Mouse (Mus musculus): ENCODE results near the gene Frmd5. TPM values are rescaled to one million over a fixed set of nuclear protein-coding genes. Genes with fewer than 3 reads are reported as not detected.

Frmd5 gene
- polyA plus RNA-seq, 1 experiment from 2014 or later = 26.6 TPM

- Histone ChIP-seq H3K27ac (ENCODE audit: low read depth, low read length) (no peak overlapping the region), H3K9ac (ENCODE audit: low read length) (no peak overlapping the region), H3K9me3 (ENCODE audit: control insufficient read depth, low read length) (no peaks in the 10 kb centered on the region), H3K36me3 (ENCODE audit: control insufficient read depth, insufficient read depth, low read length) (no peaks in the 10 kb centered on the region), H3K4me3 (ENCODE audit: low read depth, low read length) (no peak overlapping the region), H3K27me3 (ENCODE audit: control insufficient read depth, insufficient read depth, low read length) (no peaks in the 10 kb centered on the region), H3K4me1 (replicated peaks; ENCODE audit: control insufficient read depth, insufficient read depth, low read length) (no peaks in the 10 kb centered on the region), H3K4me2 (ENCODE audit: low read depth, low read length, severe bottlenecking) (no peak overlapping the region)
- DNase-seq (ENCODE audit: low spot score) (no peak), ATAC-seq (replicated peaks; ENCODE audit: low FRiP score) (no peak)
- WGBS = 81% methylated on average over 8 of the region's 8 CpGs
Measured at GRCm38 (mm10) chr2:121723796-121724195, 83.1 kb downstream of the Frmd5 start.

GRCm38 (mm10) chr2:121719000-121719399 lies 87.9 kb downstream of the Frmd5 start:
- ATAC-seq (replicated peaks; ENCODE audit: low FRiP score) (no peak), DNase-seq (ENCODE audit: low spot score) (no peak)
- Histone ChIP-seq H3K27me3 (ENCODE audit: control insufficient read depth, insufficient read depth, low read length) (no peaks in the 10 kb centered on the region), H3K9me3 (ENCODE audit: control insufficient read depth, low read length) (no peaks in the 10 kb centered on the region), H3K36me3 (ENCODE audit: control insufficient read depth, insufficient read depth, low read length) (no peaks in the 10 kb centered on the region), H3K4me3 (ENCODE audit: low read depth, low read length) (no peak overlapping the region), H3K4me1 (replicated peaks; ENCODE audit: control insufficient read depth, insufficient read depth, low read length) (no peaks in the 10 kb centered on the region), H3K4me2 (ENCODE audit: low read depth, low read length, severe bottlenecking) (no peak overlapping the region), H3K9ac (ENCODE audit: low read length) (no peak overlapping the region), H3K27ac (ENCODE audit: low read depth, low read length) (no peak overlapping the region)
- 78% methylated on average over 6 of the region's 6 CpGs for WGBS

GRCm38 (mm10) chr2:121717133-121717532 lies 89.8 kb downstream of the Frmd5 start:
- Histone ChIP-seq H3K4me1 (replicated peaks; ENCODE audit: control insufficient read depth, insufficient read depth, low read length) (no peaks in the 10 kb centered on the region), H3K9ac (ENCODE audit: low read length) (no peak overlapping the region), H3K9me3 (ENCODE audit: control insufficient read depth, low read length) (no peaks in the 10 kb centered on the region), H3K36me3 (ENCODE audit: control insufficient read depth, insufficient read depth, low read length) (no peaks in the 10 kb centered on the region), H3K27me3 (ENCODE audit: control insufficient read depth, insufficient read depth, low read length) (no peaks in the 10 kb centered on the region), H3K27ac (ENCODE audit: low read depth, low read length) (no peak overlapping the region), H3K4me2 (ENCODE audit: low read depth, low read length, severe bottlenecking) (no peak overlapping the region), H3K4me3 (ENCODE audit: low read depth, low read length) (no peak overlapping the region)
- ATAC-seq (replicated peaks; ENCODE audit: low FRiP score) = no peak
- DNase-seq (ENCODE audit: low spot score) = no peak
- 69% methylated on average over 3 of the region's 3 CpGs for WGBS

GRCm38 (mm10) chr2:121713567-121713966 lies 93.3 kb downstream of the Frmd5 start:
- Histone ChIP-seq H3K9ac (ENCODE audit: low read length) (no peak overlapping the region), H3K27me3 (ENCODE audit: control insufficient read depth, insufficient read depth, low read length) (no peaks in the 10 kb centered on the region), H3K4me3 (ENCODE audit: low read depth, low read length) (no peak overlapping the region), H3K27ac (ENCODE audit: low read depth, low read length) (no peak overlapping the region), H3K9me3 (ENCODE audit: control insufficient read depth, low read length) (no peaks in the 10 kb centered on the region), H3K36me3 (ENCODE audit: control insufficient read depth, insufficient read depth, low read length) (no peaks in the 10 kb centered on the region), H3K4me1 (replicated peaks; ENCODE audit: control insufficient read depth, insufficient read depth, low read length) (0 out of 2 replicates have a peak, but pooled peaks cover 1% of the 10 kb centered on the region), H3K4me2 (ENCODE audit: low read depth, low read length, severe bottlenecking) (no peak overlapping the region)
- ATAC-seq (replicated peaks; ENCODE audit: low FRiP score) (no peak), DNase-seq (ENCODE audit: low spot score) (no peak)
- 90% methylated on average over 4 of the region's 4 CpGs for WGBS

GRCm38 (mm10) chr2:121711748-121712384 lies 95.0 kb downstream of the Frmd5 start:
- no peak overlapping the region for H3K27ac ChIP-seq (ENCODE audit: low read depth, low read length)
- no peak overlapping the region for H3K4me3 ChIP-seq (ENCODE audit: low read depth, low read length)
- ATAC-seq (replicated peaks; ENCODE audit: low FRiP score) (no peak), DNase-seq (ENCODE audit: low spot score) (no peak)
- H3K4me1 ChIP-seq (replicated peaks; ENCODE audit: control insufficient read depth, insufficient read depth, low read length) = 0 out of 2 replicates have a peak, but pooled peaks cover 1% of the 10 kb centered on the region
- no peaks in the 10 kb centered on the region for H3K36me3 ChIP-seq (ENCODE audit: control insufficient read depth, insufficient read depth, low read length)
- 33% methylated on average over 9 of the region's 9 CpGs for WGBS
- no peaks in the 10 kb centered on the region for H3K9me3 ChIP-seq (ENCODE audit: control insufficient read depth, low read length)
- no peaks in the 10 kb centered on the region for H3K27me3 ChIP-seq (ENCODE audit: control insufficient read depth, insufficient read depth, low read length)
- no peak overlapping the region for H3K9ac ChIP-seq (ENCODE audit: low read length)
- H3K4me2 ChIP-seq (ENCODE audit: low read depth, low read length, severe bottlenecking) = no peak overlapping the region

- Histone ChIP-seq H3K4me2 (ENCODE audit: low read depth, low read length, severe bottlenecking) (no peak overlapping the region), H3K4me3 (ENCODE audit: low read depth, low read length) (no peak overlapping the region), H3K9me3 (ENCODE audit: control insufficient read depth, low read length) (no peaks in the 10 kb centered on the region), H3K9ac (ENCODE audit: low read length) (no peak overlapping the region), H3K27ac (ENCODE audit: low read depth, low read length) (no peak overlapping the region), H3K4me1 (replicated peaks; ENCODE audit: control insufficient read depth, insufficient read depth, low read length) (0 out of 2 replicates have a peak, but pooled peaks cover 1% of the 10 kb centered on the region), H3K27me3 (ENCODE audit: control insufficient read depth, insufficient read depth, low read length) (no peaks in the 10 kb centered on the region), H3K36me3 (ENCODE audit: control insufficient read depth, insufficient read depth, low read length) (no peaks in the 10 kb centered on the region)
- 86% methylated on average over 4 of the region's 4 CpGs for WGBS
- DNase-seq (ENCODE audit: low spot score) = no peak
- ATAC-seq (replicated peaks; ENCODE audit: low FRiP score) = no peak
Measured at GRCm38 (mm10) chr2:121709096-121709495, 97.8 kb downstream of the Frmd5 start.

GRCm38 (mm10) chr2:121707461-121707860 lies 99.4 kb downstream of the Frmd5 start:
- H3K27ac ChIP-seq (ENCODE audit: low read depth, low read length) = no peak overlapping the region
- no peak for ATAC-seq (replicated peaks; ENCODE audit: low FRiP score)
- H3K9me3 ChIP-seq (ENCODE audit: control insufficient read depth, low read length) = no peaks in the 10 kb centered on the region
- WGBS = 83% methylated on average over 5 of the region's 5 CpGs
- no peak overlapping the region for H3K9ac ChIP-seq (ENCODE audit: low read length)
- H3K4me3 ChIP-seq (ENCODE audit: low read depth, low read length) = no peak overlapping the region
- H3K27me3 ChIP-seq (ENCODE audit: control insufficient read depth, insufficient read depth, low read length) = no peaks in the 10 kb centered on the region
- 0 out of 2 replicates have a peak, but pooled peaks cover 1% of the 10 kb centered on the region for H3K4me1 ChIP-seq (replicated peaks; ENCODE audit: control insufficient read depth, insufficient read depth, low read length)
- H3K36me3 ChIP-seq (ENCODE audit: control insufficient read depth, insufficient read depth, low read length) = no peaks in the 10 kb centered on the region
- no peak overlapping the region for H3K4me2 ChIP-seq (ENCODE audit: low read depth, low read length, severe bottlenecking)
- DNase-seq (ENCODE audit: low spot score) = no peak

- Histone ChIP-seq H3K36me3 (ENCODE audit: control insufficient read depth, insufficient read depth, low read length) (no peaks in the 10 kb centered on the region), H3K27ac (ENCODE audit: low read depth, low read length) (no peak overlapping the region), H3K4me1 (replicated peaks; ENCODE audit: control insufficient read depth, insufficient read depth, low read length) (peaks cover 3% of the 10 kb centered on the region; the same call in 1 of the 2 replicates), H3K27me3 (ENCODE audit: control insufficient read depth, insufficient read depth, low read length) (no peaks in the 10 kb centered on the region), H3K9ac (ENCODE audit: low read length) (no peak overlapping the region), H3K9me3 (ENCODE audit: control insufficient read depth, low read length) (no peaks in the 10 kb centered on the region), H3K4me3 (ENCODE audit: low read depth, low read length) (no peak overlapping the region), H3K4me2 (ENCODE audit: low read depth, low read length, severe bottlenecking) (no peak overlapping the region)
- no peak for DNase-seq (ENCODE audit: low spot score)
- no peak for ATAC-seq (replicated peaks; ENCODE audit: low FRiP score)
- WGBS = 56% methylated on average over 2 of the region's 2 CpGs
Measured at GRCm38 (mm10) chr2:121705756-121706155, 101.1 kb downstream of the Frmd5 start.

- Histone ChIP-seq H3K36me3 (ENCODE audit: control insufficient read depth, insufficient read depth, low read length) (no peaks in the 10 kb centered on the region), H3K4me1 (replicated peaks; ENCODE audit: control insufficient read depth, insufficient read depth, low read length) (peaks cover 6% of the 10 kb centered on the region; the same call in 1 of the 2 replicates), H3K9me3 (ENCODE audit: control insufficient read depth, low read length) (no peaks in the 10 kb centered on the region), H3K4me2 (ENCODE audit: low read depth, low read length, severe bottlenecking) (no peak overlapping the region), H3K27ac (ENCODE audit: low read depth, low read length) (peak overlapping the region; percentile 50; the same call in 1 of the 2 replicates), H3K27me3 (ENCODE audit: control insufficient read depth, insufficient read depth, low read length) (no peaks in the 10 kb centered on the region), H3K9ac (ENCODE audit: low read length) (no peak overlapping the region; the same call in 1 of the 2 replicates), H3K4me3 (ENCODE audit: low read depth, low read length) (no peak overlapping the region)
- 15% methylated on average over 6 of the region's 6 CpGs for WGBS
- DNase-seq (ENCODE audit: low spot score) (no peak), ATAC-seq (replicated peaks; ENCODE audit: low FRiP score) (no peak)
Measured at GRCm38 (mm10) chr2:121699331-121699730, 107.6 kb downstream of the Frmd5 start.
